Mouse (Mus musculus): Measurements from ENCODE around the gene Milr1. TPM values are rescaled to one million over a fixed set of nuclear protein-coding genes. Genes with fewer than 3 reads are reported as not detected.

The Milr1 gene
- total and polyA plus RNA-seq, 2 experiments from 2014 or later = 0.56 TPM; not detected in 1

- ATAC-seq (no peak), DNase-seq (ENCODE audit: low spot score) (no peak)
- no peak overlapping the region for H3K4me3 ChIP-seq (ENCODE audit: low read length)
- no peak overlapping the region for H3K9ac ChIP-seq (replicated peaks; ENCODE audit: low read length)
- no peaks in the 10 kb centered on the region for H3K9me3 ChIP-seq (ENCODE audit: low read length)
- no peak overlapping the region for H3K27ac ChIP-seq
- no peak for TF ChIP-seq CTCF (IDR thresholded peaks at IDR 0.05; ENCODE audit: low read depth)
- no peaks in the 10 kb centered on the region for H3K4me1 ChIP-seq (ENCODE audit: insufficient read depth, low read length)
- H3K36me3 ChIP-seq (ENCODE audit: insufficient read depth, low read length) = no peaks in the 10 kb centered on the region
- H3K27me3 ChIP-seq (ENCODE audit: insufficient read depth, low read length) = no peaks in the 10 kb centered on the region
- 56% methylated on average over 5 of the region's 5 CpGs for WGBS
- no peak overlapping the region for H3K4me2 ChIP-seq (ENCODE audit: low read depth, low read length)
These were observed 4.6 kb downstream of the Milr1 start for GRCm38 (mm10) chr11:106755583-106755982.

- no peak for ATAC-seq
- Histone ChIP-seq H3K27ac (no peak overlapping the region), H3K4me2 (ENCODE audit: low read depth, low read length) (no peak overlapping the region), H3K9ac (replicated peaks; ENCODE audit: low read length) (no peak overlapping the region), H3K4me1 (ENCODE audit: insufficient read depth, low read length) (0 out of 2 replicates have a peak, but pooled peaks cover 3% of the 10 kb centered on the region), H3K36me3 (ENCODE audit: insufficient read depth, low read length) (no peaks in the 10 kb centered on the region), H3K4me3 (ENCODE audit: low read length) (no peak overlapping the region), H3K27me3 (ENCODE audit: insufficient read depth, low read length) (no peaks in the 10 kb centered on the region), H3K9me3 (ENCODE audit: low read length) (no peaks in the 10 kb centered on the region)
- no peak for DNase-seq (ENCODE audit: low spot score)
- TF ChIP-seq CTCF (IDR thresholded peaks at IDR 0.05; ENCODE audit: low read depth) = no peak
- WGBS = 92% methylated on average over 3 of the region's 3 CpGs
These were observed 8.0 kb downstream of the Milr1 start for GRCm38 (mm10) chr11:106759028-106759427.

- Histone ChIP-seq H3K9ac (replicated peaks; ENCODE audit: low read length) (no peak overlapping the region), H3K36me3 (ENCODE audit: insufficient read depth, low read length) (no peaks in the 10 kb centered on the region), H3K27ac (no peak overlapping the region), H3K27me3 (ENCODE audit: insufficient read depth, low read length) (no peaks in the 10 kb centered on the region), H3K4me2 (ENCODE audit: low read depth, low read length) (no peak overlapping the region), H3K9me3 (ENCODE audit: low read length) (no peaks in the 10 kb centered on the region), H3K4me1 (ENCODE audit: insufficient read depth, low read length) (0 out of 2 replicates have a peak, but pooled peaks cover 3% of the 10 kb centered on the region), H3K4me3 (ENCODE audit: low read length) (no peak overlapping the region)
- no peak for ATAC-seq
- no peak for DNase-seq (ENCODE audit: low spot score)
- WGBS = 89% methylated on average over 5 of the region's 5 CpGs
- TF ChIP-seq CTCF (IDR thresholded peaks at IDR 0.05; ENCODE audit: low read depth) = no peak
These were observed 9.5 kb downstream of the Milr1 start for GRCm38 (mm10) chr11:106760511-106760910.

- 0 out of 2 replicates have a peak, but pooled peaks cover 3% of the 10 kb centered on the region for H3K4me1 ChIP-seq (ENCODE audit: insufficient read depth, low read length)
- no peaks in the 10 kb centered on the region for H3K27me3 ChIP-seq (ENCODE audit: insufficient read depth, low read length)
- no peaks in the 10 kb centered on the region for H3K36me3 ChIP-seq (ENCODE audit: insufficient read depth, low read length)
- DNase-seq (ENCODE audit: low spot score) = no peak
- no peak overlapping the region for H3K9ac ChIP-seq (replicated peaks; ENCODE audit: low read length)
- no peak for TF ChIP-seq CTCF (IDR thresholded peaks at IDR 0.05; ENCODE audit: low read depth)
- no peak for ATAC-seq
- no peak overlapping the region for H3K4me3 ChIP-seq (ENCODE audit: low read length)
- H3K27ac ChIP-seq = peak overlapping the region; percentile 36; the same call in 1 of the 2 replicates
- 44% methylated on average over 5 of the region's 5 CpGs for WGBS
- no peak overlapping the region for H3K4me2 ChIP-seq (ENCODE audit: low read depth, low read length)
- no peaks in the 10 kb centered on the region for H3K9me3 ChIP-seq (ENCODE audit: low read length)
These were observed 11.2 kb downstream of the Milr1 start for GRCm38 (mm10) chr11:106762139-106762799.

- Histone ChIP-seq H3K27me3 (ENCODE audit: insufficient read depth, low read length) (no peaks in the 10 kb centered on the region), H3K36me3 (ENCODE audit: insufficient read depth, low read length) (no peaks in the 10 kb centered on the region; the same call in 1 of the 2 replicates), H3K4me2 (ENCODE audit: low read depth, low read length) (no peak overlapping the region), H3K9me3 (ENCODE audit: low read length) (no peaks in the 10 kb centered on the region), H3K27ac (no peak overlapping the region), H3K4me1 (ENCODE audit: insufficient read depth, low read length) (0 out of 2 replicates have a peak, but pooled peaks cover 3% of the 10 kb centered on the region), H3K4me3 (ENCODE audit: low read length) (no peak overlapping the region), H3K9ac (replicated peaks; ENCODE audit: low read length) (no peak overlapping the region)
- no peak for ATAC-seq
- no peak for DNase-seq (ENCODE audit: low spot score)
- no peak for TF ChIP-seq CTCF (IDR thresholded peaks at IDR 0.05; ENCODE audit: low read depth)
- WGBS = 75% methylated on average over 9 of the region's 9 CpGs
These were observed 11.8 kb downstream of the Milr1 start for GRCm38 (mm10) chr11:106762800-106763185.

- no peak overlapping the region for H3K9ac ChIP-seq (replicated peaks; ENCODE audit: low read length)
- WGBS = 92% methylated on average over 4 of the region's 4 CpGs
These were observed 15.7 kb downstream of the Milr1 start for GRCm38 (mm10) chr11:106766611-106767162.

GRCm38 (mm10) chr11:106767516-106767915 lies 16.5 kb downstream of the Milr1 start:
- DNase-seq (ENCODE audit: low spot score) = no peak
- peak; percentile 20 for TF ChIP-seq CTCF (IDR thresholded peaks at IDR 0.05; ENCODE audit: low read depth)
- Histone ChIP-seq H3K36me3 (ENCODE audit: insufficient read depth, low read length) (peaks cover 24% of the 10 kb centered on the region; the same call in 1 of the 2 replicates), H3K9ac (replicated peaks; ENCODE audit: low read length) (no peak overlapping the region), H3K9me3 (ENCODE audit: low read length) (no peaks in the 10 kb centered on the region), H3K4me3 (ENCODE audit: low read length) (no peak overlapping the region), H3K27ac (no peak overlapping the region), H3K4me1 (ENCODE audit: insufficient read depth, low read length) (0 out of 2 replicates have a peak, but pooled peaks cover under 1% of the 10 kb centered on the region), H3K4me2 (ENCODE audit: low read depth, low read length) (no peak overlapping the region), H3K27me3 (ENCODE audit: insufficient read depth, low read length) (no peaks in the 10 kb centered on the region)
- no peak for ATAC-seq
- WGBS = 93% methylated on average over 4 of the region's 4 CpGs

More at GRCm38 (mm10) chr11:106766611-106767162, 15.7 kb downstream of the Milr1 start:
- Histone ChIP-seq H3K4me2 (ENCODE audit: low read depth, low read length) (no peak overlapping the region), H3K9me3 (ENCODE audit: low read length) (no peaks in the 10 kb centered on the region), H3K27ac (no peak overlapping the region), H3K4me3 (ENCODE audit: low read length) (no peak overlapping the region), H3K36me3 (ENCODE audit: insufficient read depth, low read length) (peaks cover 19% of the 10 kb centered on the region; the same call in 1 of the 2 replicates), H3K4me1 (ENCODE audit: insufficient read depth, low read length) (0 out of 2 replicates have a peak, but pooled peaks cover 3% of the 10 kb centered on the region), H3K27me3 (ENCODE audit: insufficient read depth, low read length) (no peaks in the 10 kb centered on the region)
- no peak for TF ChIP-seq CTCF (IDR thresholded peaks at IDR 0.05; ENCODE audit: low read depth)
- ATAC-seq (no peak), DNase-seq (ENCODE audit: low spot score) (no peak)
